Mouse (Mus musculus) thymus, postnatal 25 days (tissue): ENCODE results near the gene Ms4a10.

Source experiments
- DNase-seq: peaks from one replicate; pipeline ENCODE4 v3.0.0; 2022

The Ms4a10 gene

GRCm38 (mm10) chr19:10974238-10974865, at the start of gene Ms4a10:
Gene Ms4a10, minus strand, starts transcription at chr19:10974670.
- no peak for DNase-seq

- DNase-seq: no peak
Measured at GRCm38 (mm10) chr19:11022382-11022781, 47.9 kb upstream of the Ms4a10 start.

- no peak for DNase-seq
Measured at GRCm38 (mm10) chr19:11017891-11018290, 43.4 kb upstream of the Ms4a10 start, which contains the start of gene Ms4a18. Gene Ms4a18, minus strand, starts transcription at chr19:11018031.

DNA sequence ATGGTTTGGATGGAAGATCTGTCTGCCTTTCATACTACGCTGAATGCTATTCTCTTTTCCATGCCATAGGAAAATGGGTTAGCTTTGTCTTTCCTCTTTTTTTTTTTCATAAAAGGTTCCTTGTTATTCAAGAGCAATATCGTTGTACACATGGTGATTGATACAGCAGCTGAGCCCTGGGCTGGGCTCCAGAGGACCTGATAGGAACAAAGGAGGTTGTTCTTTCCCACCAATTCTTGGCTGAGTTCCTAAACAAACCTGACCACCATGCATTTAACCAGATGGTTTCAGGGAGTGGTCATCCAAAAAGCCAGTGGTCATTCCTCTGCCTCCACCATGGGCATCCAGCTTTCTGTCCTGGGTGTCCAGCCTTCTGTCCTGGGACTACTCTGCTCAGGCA, 42.8 kb upstream of the Ms4a10 start:
- no peak for DNase-seq

GRCm38 (mm10) chr19:11015998-11016397, 41.5 kb upstream of the Ms4a10 start:
- no peak for DNase-seq

DNA sequence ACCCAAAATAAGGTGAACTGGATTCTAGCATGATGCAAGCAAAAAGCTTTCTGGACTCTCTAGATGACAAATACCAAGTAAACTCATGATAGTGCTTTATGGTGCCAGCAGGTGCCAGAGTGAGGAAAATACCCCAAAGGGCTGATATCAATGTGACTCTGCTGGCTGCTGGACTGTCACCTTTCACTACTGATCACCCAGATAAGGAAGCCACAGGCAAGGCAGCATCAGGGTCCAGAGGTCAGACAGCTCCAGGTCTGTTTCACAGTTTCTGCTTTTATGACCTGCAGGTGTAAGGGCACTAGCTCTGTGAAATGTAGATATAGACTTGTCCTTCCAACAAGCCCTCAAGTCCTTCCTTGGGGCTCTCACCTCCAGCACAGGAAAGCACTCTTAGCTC, 41.0 kb upstream of the Ms4a10 start:
- DNase-seq: no peak

- DNase-seq: no peak
Measured at GRCm38 (mm10) chr19:10993150-10993549, 18.7 kb upstream of the Ms4a10 start, which contains the start of gene Ms4a15. Gene Ms4a15, minus strand, starts transcription at chr19:10993250.

DNA sequence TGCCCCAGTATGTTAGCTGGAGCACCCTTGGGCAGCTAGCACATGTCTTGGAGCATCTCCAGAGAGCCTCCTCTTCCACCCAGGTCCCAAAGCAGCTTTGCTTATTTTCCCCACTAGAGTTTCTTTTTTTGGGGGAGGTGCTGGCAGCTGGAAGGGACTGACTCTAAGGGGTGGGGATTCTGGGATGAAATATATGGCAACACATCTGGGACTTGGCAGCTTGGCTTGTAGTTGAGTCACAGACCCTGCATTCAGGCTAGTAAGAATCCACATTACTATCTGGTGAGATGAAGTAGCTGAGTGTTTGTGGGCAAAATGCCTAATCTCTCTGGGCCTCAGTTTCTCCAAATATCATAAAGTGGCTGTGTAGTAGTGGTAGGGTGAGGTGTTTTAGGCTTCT, 17.4 kb upstream of the Ms4a10 start:
- DNase-seq: no peak

DNA sequence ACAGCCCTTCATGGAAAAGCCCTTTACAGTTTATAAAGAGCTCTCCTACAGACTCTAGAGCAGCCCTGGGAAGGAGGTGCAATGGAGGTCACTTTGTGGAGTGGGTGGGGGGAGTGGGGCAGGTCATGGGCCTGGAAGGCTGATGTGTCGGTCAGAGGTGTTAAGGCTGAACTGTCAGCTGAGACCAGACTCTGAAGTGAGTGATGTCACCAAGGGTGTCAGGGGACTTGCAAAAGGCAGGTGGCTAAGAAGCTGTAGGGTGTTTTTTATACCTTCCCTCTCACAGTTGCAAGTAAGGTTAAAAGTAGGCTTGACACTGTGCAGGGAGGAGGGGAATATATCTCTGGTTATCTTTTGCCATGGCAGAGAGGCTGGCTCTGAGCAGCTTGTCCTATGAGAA, 16.3 kb upstream of the Ms4a10 start:
- DNase-seq: no peak

- no peak for DNase-seq
Measured at GRCm38 (mm10) chr19:10988563-10988962, 14.1 kb upstream of the Ms4a10 start.

GRCm38 (mm10) chr19:10985889-10986288, 11.4 kb upstream of the Ms4a10 start:
- no peak for DNase-seq

GRCm38 (mm10) chr19:10984551-10984950, 10.1 kb upstream of the Ms4a10 start:
- no peak for DNase-seq

- DNase-seq: peak; percentile 34
Measured at GRCm38 (mm10) chr19:10983146-10983545, 8.7 kb upstream of the Ms4a10 start.

DNA sequence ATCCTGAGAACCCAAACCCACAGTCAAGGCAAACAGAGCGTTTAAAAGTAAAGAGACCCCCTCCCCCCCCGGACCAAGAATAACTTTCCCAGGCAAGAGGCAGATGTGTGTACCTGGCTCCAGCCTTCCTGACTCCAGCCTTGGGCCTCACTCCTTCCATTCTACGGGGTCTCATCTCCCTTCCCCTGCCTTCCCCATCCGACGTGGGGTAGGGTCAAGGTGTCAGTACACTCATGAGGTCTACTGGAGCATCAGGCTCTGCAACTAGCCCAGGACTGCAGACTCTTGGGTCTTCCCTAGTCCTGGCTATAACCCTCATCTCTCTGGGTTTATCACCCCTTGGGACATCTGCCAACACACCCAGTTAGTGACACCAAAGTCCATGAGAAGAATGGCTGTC, 5.7 kb upstream of the Ms4a10 start:
- no peak for DNase-seq

DNA sequence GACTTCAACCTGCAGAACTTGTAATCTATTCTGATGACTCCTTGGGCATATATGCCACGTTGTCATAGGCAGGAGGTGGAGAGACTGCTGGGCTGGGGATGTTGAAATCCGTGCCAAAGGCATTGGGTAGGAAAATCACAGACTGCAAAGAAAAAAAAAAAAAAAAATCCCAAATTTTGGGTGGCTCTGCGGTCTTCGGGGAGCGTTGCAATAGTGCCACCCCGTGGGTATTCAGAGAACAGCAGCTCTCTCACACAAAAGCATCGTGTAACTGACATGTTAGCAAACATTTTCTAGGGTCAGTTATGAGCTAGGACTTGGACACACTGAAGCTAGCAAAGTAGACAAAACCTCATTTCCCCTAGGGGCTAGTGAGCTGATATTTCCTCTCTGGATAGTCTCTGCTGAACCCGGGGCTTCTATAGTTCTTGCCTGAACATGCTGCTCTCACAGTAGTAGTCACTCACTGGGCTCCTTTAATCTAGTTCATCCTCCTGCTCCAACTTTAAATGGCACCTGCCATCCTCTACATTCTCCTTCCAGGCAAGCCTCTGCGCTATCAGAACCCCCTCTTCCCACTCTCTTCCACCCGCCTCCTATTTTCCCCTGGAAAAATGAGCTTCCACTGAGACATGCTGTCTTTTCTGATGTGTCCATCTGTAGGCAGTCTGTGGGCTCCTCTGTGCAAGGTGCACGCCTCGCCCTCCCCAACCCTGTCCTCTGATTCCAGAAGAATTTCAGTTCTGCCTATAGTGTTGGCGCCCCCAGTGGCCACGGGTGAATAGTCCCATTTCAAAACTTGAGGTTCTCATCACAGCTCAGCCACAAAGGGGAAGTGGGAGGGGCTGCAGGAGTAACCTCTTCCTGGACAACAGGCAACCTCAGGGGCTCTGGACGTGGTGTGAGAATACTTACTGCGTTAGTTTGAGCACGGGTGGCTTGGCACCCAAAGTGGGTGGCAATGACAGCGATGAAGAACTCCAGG, 5.0 kb upstream of the Ms4a10 start:
- peak; percentile 94 for DNase-seq

GRCm38 (mm10) chr19:10976318-10976717, 1.8 kb upstream of the Ms4a10 start:
- DNase-seq: peak; percentile 19

DNA sequence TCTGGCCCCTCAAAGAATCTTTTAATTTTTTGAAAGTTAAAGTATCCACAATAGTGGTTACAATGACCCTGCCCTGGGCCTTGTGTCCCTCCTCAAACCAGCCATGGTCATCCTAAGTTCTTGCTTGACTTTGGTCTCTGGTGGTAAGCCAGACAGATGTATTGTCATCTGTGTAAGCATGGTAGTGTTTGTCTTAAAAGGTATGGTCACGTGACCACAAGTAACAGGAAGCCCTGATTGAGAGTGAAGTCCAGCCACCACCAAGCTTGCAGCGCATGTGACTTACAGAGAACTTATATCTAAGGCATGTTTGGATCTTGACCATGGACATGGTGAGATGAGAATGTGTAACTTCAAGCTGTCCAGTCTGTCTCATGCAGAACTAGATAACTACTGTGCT, 717 bp upstream of the Ms4a10 start:
- DNase-seq: no peak

DNA sequence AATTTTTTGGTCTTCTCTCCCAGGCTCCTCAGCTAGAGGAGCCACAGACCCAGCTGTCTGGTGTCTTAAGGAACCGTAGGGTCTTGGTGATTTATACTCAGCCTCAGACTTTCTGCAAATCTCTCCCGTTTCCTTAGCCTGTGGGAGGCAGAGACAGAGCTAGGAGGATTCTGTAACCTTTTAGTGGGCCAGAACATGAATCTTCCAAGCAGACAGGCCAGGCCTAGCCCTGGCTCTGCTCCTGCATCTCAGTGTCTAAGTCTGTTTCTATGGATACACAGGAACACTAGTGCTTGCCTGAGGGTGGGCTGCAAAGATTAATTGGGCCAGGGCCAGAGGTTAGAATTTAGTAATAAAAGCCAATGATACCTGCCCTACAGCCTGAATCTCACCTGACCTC, 1.3 kb downstream of the Ms4a10 start:
- DNase-seq: no peak

GRCm38 (mm10) chr19:10972660-10973059, 1.8 kb downstream of the Ms4a10 start:
- no peak for DNase-seq

DNA sequence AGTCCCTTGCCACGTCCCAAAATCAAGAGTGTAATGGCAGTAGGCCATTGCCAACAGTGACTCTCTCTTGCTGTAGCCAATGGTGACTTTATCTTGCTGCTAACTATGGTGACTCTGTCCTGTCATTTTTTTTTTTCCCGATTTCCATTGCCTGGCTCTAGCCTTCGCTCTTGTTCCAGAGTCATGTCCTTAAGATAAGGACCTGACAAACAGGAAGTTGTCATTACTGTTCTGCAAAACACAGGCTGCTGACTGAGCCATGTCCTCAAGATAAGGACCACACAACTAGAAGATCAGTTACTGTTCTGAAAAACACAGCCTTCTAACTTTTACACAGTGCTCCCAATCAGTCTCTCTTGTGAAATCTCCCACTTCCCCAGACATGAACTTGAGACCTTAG, 4.0 kb downstream of the Ms4a10 start:
- DNase-seq: no peak

DNA sequence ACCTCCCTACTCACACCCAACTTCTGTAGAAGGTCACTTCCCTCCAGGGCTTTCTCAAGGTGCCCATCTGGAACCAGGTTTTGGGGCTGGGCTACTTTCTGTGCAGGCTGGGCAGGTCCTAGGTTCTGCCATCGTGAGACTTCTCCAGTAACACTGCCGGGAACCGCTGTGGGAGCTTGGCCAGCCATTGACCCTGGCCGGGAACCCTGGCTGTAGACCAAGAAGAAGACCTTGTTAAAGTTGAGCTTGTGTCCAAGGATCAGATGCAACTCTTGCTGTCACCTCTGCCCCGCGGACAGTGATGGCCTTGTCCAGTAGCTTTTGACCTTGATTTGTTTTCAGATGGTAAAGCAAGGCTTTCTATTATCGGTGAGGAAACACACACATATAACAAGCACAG, 5.9 kb downstream of the Ms4a10 start:
- DNase-seq: no peak

GRCm38 (mm10) chr19:10965721-10966120, 8.7 kb downstream of the Ms4a10 start:
- DNase-seq: no peak

GRCm38 (mm10) chr19:10959978-10960346, 14.5 kb downstream of the Ms4a10 start:
- no peak for DNase-seq
